Mouse (Mus musculus): ENCODE measurements around the gene Ipp. TPM values are rescaled to one million over a fixed set of nuclear protein-coding genes. Genes with fewer than 3 reads are reported as not detected.

Ipp gene
- polyA plus RNA-seq, 1 experiment from 2014 or later: 19.2 TPM

DNA sequence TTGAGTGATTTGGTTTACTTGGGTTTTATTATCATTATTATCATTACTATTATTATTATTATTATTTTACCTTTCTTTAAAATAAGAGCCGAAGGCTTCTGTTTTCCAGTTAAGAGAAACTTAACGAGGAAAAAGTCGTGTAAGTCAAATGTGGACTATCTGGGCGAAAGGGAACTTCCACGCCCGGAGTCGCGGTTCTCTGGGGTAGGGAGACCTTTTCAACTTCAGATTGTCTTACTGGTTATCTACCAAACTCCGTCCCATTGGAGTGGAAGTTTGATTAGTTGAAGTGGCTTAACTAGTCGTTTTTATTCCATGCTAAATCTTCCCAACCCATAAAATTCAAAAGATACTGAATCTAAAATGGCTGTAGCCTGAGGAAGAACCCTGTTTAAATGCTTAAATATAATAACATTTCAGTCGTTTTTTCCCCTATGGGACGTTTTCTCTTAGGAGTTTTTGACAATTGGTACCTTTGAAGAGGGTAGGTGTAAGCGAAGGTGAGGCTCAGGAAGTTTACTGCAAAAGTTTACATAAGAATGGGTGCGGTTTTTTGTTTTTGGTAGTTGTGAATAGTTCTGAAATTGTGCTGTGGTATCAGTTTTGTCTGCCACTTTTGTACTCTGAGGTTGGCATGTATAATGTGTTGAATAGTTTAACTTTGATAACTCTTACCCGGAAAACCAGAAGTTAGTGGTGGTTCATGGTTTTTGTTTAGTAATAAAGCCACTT is 51.0 kb downstream of the Ipp start:
- Histone ChIP-seq H3K9me3 (no peaks in the 10 kb centered on the region), H3K27ac (peak overlapping the region; percentile 88; the same call in 1 of the 2 replicates), H3K27me3 (no peaks in the 10 kb centered on the region), H3K4me2 (peak overlapping the region; percentile 82), H3K36me3 (peaks cover 24% of the 10 kb centered on the region), H3K9ac (replicated peaks) (peak overlapping the region; percentile 75), H3K4me3 (replicated peaks) (peak overlapping the region; percentile 77), H3K4me1 (replicated peaks) (peaks cover 11% of the 10 kb centered on the region)
- no peak for ATAC-seq (ENCODE audit: insufficient number of reproducible peaks, insufficient read depth, low FRiP score, low TSS enrichment, low read depth)
- 7% methylated on average over 15 of the region's 15 CpGs for WGBS

Other genes starting within 250 kb of the Ipp start
- 21.1 and 22.0 TPM in 2 replicates for gene Mast2, start 43.4 kb upstream of the Ipp start, polyA plus RNA-seq (2016; fragmentation: Nextera tagmentation; extraction: Ambion mirVana)
- 20.5 and 23.6 TPM in 2 replicates for gene Tmem69, start 48.4 kb downstream of the Ipp start, polyA plus RNA-seq (2016; fragmentation: Nextera tagmentation; extraction: Ambion mirVana)
- gene Gpbp1l1, start 50.1 kb downstream of the Ipp start, polyA plus RNA-seq (2016; fragmentation: Nextera tagmentation; extraction: Ambion mirVana): 33.3 and 35.7 TPM in 2 replicates
- 2.4 and 2.5 TPM in 2 replicates for gene Ccdc17, start 89.1 kb downstream of the Ipp start, polyA plus RNA-seq (2016; fragmentation: Nextera tagmentation; extraction: Ambion mirVana)
- gene Nasp, start 120.4 kb downstream of the Ipp start, polyA plus RNA-seq (2016; fragmentation: Nextera tagmentation; extraction: Ambion mirVana): 322 and 325 TPM in 2 replicates
- gene Akr1a1, start 144.1 kb downstream of the Ipp start, polyA plus RNA-seq (2016; fragmentation: Nextera tagmentation; extraction: Ambion mirVana): 634 and 637 TPM in 2 replicates
- 1,153 and 1,285 TPM in 2 replicates for gene Prdx1, start 178.0 kb downstream of the Ipp start, polyA plus RNA-seq (2016; fragmentation: Nextera tagmentation; extraction: Ambion mirVana)
- 25.2 and 27.9 TPM in 2 replicates for gene Mmachc, start 200.9 kb downstream of the Ipp start, polyA plus RNA-seq (2016; fragmentation: Nextera tagmentation; extraction: Ambion mirVana)
- gene Ccdc163, start 201.0 kb downstream of the Ipp start, polyA plus RNA-seq (2016; fragmentation: Nextera tagmentation; extraction: Ambion mirVana): 27.1 and 27.5 TPM in 2 replicates
- gene Tesk2, start 213.4 kb downstream of the Ipp start, polyA plus RNA-seq (2016; fragmentation: Nextera tagmentation; extraction: Ambion mirVana): 13.2 and 13.5 TPM in 2 replicates